Mouse (Mus musculus) ZHBTc4 (cell line): Measurements from ENCODE around the gene Cnot9.
A peak's percentile ranks its signal among the peaks of the same experiment; 100 is the strongest.
"Not testable (repeated sequence)": the region's sequence is repeated elsewhere in the genome, so short reads cannot be mapped to it uniquely, and the experiment has no call there.

Source experiments
- DNase-seq: peaks from one replicate; pipeline ENCODE4 v3.0.0-alpha.2; 2011; ENCODE audit warnings: low read depth, low spot score

Gene Cnot9

DNA sequence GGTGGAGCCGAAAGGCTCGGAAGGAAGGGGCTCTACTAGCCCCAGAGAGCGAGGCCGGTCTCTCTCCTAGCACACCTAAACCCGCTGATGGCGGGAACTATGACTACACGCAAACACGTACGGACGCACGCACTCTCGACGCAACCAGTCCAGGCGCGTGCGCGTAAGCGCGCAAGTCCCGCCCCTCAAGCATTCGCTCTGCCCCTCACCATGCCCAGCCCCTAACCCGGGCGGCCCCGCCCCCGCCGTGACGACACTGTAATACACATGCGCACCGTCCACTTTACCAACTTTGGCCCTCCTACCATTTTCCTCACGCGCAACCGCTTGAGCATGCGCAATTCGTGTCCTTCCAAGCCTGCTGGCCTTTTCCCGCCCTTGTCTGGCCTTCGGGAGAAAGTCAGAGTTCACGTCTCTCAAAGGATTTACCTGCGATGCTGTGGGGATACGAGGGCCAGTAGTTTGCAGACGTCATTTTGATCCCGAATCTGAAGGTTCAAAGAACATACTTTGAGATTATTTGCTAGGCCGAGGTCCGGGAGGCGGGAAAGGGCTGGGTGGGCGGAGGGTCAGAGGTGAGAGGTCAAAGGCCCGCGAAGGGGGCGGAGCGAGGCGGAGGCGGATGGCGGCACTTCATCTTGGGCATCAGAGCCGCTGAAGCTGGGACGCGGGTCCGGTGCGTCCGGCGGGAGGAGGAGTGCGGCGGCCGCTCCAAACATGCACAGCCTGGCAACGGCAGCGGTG lies at the start of gene Cnot9:
Gene Cnot9 (plus strand): TSS at position 338 of the 744 bp plus-strand sequence.
- peak; percentile 99 for DNase-seq

GRCm38 (mm10) chr1:74460273-74460672 lies 45.6 kb upstream of the Cnot9 start:
- peak; percentile 59 for DNase-seq

GRCm38 (mm10) chr1:74485792-74486191 lies 20.1 kb upstream of the Cnot9 start:
- DNase-seq: no peak

DNA sequence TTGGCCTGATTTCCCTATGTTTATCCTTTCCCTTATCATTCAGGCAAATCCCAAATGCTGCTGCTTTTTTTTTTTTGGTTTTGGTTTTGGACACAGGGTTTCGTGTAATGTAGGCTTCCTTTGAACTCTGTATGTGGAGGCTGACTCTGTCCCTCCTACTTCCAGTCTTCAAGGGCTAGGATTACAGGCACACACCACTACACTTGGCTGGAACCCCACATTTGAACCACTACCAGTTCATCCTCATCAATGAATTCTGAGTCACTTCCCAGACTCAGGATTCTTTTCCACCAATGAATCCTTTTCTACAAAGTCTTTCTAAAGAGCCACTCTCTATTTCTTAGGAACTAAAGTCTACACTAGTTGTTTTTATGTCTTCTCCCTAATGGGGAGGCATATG lies 4.8 kb upstream of the Cnot9 start:
- DNase-seq: no peak

DNA sequence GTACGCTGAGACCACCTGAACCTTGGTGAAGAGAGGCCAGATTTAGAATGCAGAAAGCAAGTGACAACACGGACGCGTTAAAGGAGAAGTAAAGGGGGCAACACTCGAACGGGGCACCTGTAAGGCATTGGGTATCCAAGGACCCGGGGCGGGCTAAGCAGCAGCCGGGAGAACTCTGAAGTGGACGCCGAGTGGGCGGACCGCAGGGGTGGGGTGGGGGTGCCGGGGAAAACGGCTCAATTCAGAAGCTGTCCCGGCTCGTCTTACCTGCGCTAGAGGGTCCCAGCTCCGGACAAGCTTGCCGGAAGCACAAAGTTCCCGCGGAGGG lies 501 bp upstream of the Cnot9 start:
- DNase-seq: no peak

GRCm38 (mm10) chr1:74506471-74506881 lies 618 bp downstream of the Cnot9 start:
- peak; percentile 95 for DNase-seq

DNA sequence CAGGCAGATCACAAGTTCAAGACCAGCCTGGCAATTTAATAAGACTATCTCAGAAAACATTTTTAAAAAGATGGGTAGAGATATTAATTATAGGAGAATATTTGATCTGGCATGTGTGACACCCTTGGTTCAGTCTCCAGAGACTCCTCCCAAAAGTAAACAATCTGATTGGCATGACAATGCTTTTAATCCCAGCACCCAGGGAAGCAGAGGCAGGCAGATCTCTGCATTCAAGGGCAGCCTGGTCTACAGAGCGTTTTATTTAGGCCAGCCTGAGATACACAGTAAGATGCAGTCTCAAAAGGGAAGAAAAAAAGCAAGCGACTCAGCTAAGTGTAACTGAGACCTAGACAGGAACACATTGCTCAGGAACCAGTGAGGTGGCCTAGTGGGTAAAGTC lies 1.9 kb downstream of the Cnot9 start:
- peak; percentile 36 for DNase-seq

GRCm38 (mm10) chr1:74511306-74511705 lies 5.4 kb downstream of the Cnot9 start:
- DNase-seq: no peak

DNA sequence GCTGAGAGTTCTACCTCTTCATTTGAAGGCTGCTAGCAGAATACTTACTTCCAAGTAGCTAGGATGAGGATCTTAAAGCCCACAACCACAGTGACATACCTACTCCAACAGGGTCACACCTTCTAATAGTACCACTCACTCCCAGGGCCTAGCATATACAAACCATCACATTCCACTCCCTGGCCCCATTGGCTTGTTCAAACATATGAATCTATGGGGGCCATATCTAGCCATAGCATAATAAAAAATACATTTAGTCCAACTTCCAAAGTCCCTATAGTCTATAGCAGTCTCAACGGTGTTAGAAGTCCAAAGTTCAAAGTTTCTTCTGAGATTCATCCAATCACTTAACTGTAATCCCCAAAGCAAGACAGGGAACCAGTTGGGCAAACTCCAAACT lies 7.1 kb downstream of the Cnot9 start:
- DNase-seq: not testable (repeated sequence)

DNA sequence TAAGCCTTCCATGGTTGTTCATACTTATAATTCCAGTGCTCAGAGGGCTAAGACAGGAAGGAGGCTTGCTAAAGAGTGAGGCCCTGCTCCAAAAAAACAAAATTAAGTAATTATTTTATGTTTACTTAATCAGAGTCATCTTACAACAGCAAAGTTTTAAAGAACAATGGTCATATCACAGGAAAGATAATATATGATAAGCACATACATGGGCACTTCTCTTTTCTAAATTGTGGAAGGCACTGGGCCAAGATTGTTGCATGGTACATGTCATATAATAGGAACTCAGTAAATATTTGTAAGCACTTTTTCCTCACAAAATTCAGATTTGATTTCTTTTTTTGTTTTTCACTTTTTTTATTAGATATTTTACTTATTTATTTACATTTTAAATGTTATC lies 14.0 kb downstream of the Cnot9 start:
- no peak for DNase-seq

DNA sequence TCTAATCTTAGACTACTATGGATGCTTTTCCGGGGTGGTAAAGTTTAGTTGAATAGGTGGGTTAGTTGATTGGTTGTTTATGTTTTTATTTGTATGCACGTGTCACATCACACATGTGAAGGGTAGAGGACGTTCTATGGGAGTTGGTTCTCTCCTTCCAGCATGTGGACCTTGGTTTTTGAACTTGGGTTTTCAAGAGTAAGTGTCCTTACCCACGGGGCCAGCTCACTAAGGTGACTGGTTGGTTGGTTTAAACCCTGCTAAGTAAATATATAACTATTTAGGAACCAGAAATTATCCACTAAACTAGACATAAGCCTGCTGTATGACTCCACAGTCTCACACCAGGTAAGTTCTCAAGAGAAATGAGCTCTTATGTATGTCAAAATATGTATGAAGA lies 18.9 kb downstream of the Cnot9 start:
- DNase-seq: no peak

GRCm38 (mm10) chr1:74528589-74528988 lies 22.7 kb downstream of the Cnot9 start:
- DNase-seq: no peak

DNA sequence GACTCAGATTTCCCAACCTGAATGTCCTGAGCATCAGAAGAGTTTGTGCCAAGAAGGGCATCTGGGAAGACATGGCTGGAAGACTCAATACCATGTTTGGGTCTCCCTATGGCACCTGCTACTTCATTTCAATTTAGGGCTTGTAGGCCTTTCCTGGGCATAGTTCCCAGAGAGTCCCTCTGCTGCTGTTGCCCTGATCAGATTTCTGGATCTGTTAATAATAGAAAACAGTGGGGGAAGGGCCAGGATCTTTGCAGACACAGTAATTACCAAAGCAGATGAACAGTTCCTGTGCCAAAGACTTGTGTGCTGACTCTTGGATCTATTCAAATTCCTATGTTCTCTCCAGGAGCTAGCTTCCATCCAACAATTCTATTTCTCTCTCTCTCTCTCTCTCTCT lies 32.8 kb downstream of the Cnot9 start:
- no peak for DNase-seq

- peak; percentile 13 for DNase-seq
Observed at GRCm38 (mm10) chr1:74542451-74542961, 36.6 kb downstream of the Cnot9 start, which contains the start of gene Plcd4. Gene Plcd4 (plus strand): TSS chr1:74542888.

- no peak for DNase-seq
Observed at GRCm38 (mm10) chr1:74544184-74544583, 38.3 kb downstream of the Cnot9 start, which contains the start of gene Usp37. Gene Usp37 (minus strand): TSS chr1:74544284.

GRCm38 (mm10) chr1:74559061-74559460 lies 53.2 kb downstream of the Cnot9 start:
- no peak for DNase-seq

GRCm38 (mm10) chr1:74565834-74566233 lies 60.0 kb downstream of the Cnot9 start:
- DNase-seq: no peak

DNA sequence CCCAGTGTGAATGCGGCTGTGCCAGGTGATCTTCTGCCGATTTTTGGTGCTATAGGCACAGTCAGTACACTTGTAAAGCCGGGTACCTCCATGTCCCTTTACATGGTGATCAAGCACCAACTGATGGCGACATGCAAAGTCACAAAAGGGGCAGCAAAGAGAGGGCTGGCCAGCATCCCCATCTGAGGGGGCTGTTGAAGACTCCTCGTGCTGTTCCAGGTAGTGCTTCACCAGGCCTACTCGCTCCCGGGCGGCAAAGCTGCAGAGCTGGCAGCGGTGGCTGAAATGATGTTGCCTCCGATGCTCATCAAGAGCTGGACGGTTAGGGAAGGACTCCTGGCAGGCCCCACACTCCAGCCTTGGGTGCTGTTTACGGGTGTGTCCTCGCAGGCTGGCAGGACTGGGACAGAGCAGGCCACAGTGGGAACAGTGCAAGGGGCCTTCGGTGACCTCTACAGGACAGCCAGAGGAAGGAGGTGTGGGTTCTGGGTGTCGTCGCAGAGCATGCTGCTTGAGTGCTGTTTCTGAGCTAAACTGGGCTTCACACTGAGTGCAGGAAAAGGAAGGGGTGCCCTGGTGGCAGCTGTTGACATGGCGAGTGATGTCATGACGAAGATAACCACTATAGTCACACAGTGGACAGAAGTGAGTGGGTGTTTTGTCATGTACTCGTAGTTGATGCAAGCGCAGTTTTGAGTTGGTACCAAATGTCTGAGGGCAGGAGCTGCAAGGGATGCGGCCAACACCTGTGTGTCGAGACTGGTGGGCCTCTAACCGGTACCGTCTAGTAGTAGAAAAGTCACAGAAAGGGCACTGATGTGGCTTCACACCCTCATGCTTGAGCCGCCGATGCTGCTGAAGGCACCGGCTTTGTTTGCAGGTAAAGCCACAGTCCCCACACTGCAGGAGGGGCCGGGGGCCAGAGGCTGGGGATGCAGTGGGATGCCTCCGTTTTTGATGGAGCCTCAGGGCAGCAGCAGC lies 64.2 kb downstream of the Cnot9 start:
- DNase-seq: peak; percentile 31
